Comparison of ENCODE assay signal across 12 mouse cellular contexts in the genomic region with DNA sequence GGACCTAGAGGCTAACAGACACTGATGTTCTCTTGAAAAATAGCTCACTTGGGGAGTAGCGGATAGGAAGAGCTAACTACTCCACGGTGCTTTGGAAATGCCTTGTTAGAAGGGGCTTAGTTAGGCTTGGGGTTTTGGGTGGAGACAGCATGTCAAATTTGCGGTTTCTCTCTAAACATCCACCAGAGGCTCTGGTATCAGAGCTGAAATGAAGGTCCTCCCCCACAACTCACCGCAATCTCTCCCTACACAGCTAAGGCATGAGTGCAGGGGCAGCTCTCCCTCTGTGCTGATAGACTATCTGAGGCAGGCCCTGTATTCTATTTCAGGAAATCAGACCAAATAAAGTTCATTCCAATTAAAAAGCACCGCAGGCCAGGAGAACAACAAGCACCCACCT.
DNase-seq lines count a peak whose midpoint lies in the region; ATAC-seq and TF ChIP-seq lines count a peak whose summit lies in the region.
"Had no signal": no experiment of that assay in that cellular context is flagged by ENCODE, and none has a peak within 500 bp of the region (broad histone marks: within the 10 kb centered on the region; RNA-seq: fewer than 3 reads in every experiment).

No protein-coding gene starts in this region.

- intact Hi-C loops in heart, adult 2 months (cut with DNase I) = no loop called here

- TF ChIP-seq CTCF in heart, adult 2 months (IDR thresholded peaks at IDR 0.05) = no peak

- H3K4me3 ChIP-seq in heart, embryonic 13.5 days = 0 out of 2 replicates have a peak overlapping the region, but pooled peaks have one; percentile 0
- no peak overlapping the region for H3K4me3 ChIP-seq in heart, adult 2 months
- no peak overlapping the region for H3K4me3 ChIP-seq in embryonic facial prominence, embryonic 15.5 days (replicated peaks)
- H3K4me3 ChIP-seq: megakaryocyte, embryonic 14.5 days had no signal

- no peak for TF ChIP-seq EP300 in heart, adult 2 months (IDR thresholded peaks at IDR 0.05; ENCODE audit: insufficient read depth, low read depth, low read length)

- no peak for ATAC-seq in heart, embryonic 13.5 days (ENCODE audit: extremely low read depth, insufficient number of reproducible peaks, low FRiP score, low TSS enrichment)
- ATAC-seq in embryonic facial prominence, embryonic 15.5 days (ENCODE audit: insufficient number of reproducible peaks, low FRiP score, low TSS enrichment, low read depth) = peak; percentile 77
- ATAC-seq: liver, postnatal 0 days had no signal

- no peaks in the 10 kb centered on the region for H3K36me3 ChIP-seq in heart, embryonic 13.5 days
- no peaks in the 10 kb centered on the region for H3K36me3 ChIP-seq in heart, adult 2 months (ENCODE audit: control insufficient read depth, insufficient read depth, low read length)
- no peaks in the 10 kb centered on the region for H3K36me3 ChIP-seq in embryonic facial prominence, embryonic 15.5 days

- peak overlapping the region; percentile 38; the same call in 1 of the 2 replicates for H3K9ac ChIP-seq in heart, embryonic 13.5 days
- no peak overlapping the region for H3K9ac ChIP-seq in heart, adult 2 months (ENCODE audit: low read depth, low read length)
- H3K9ac ChIP-seq in embryonic facial prominence, embryonic 15.5 days = no peak overlapping the region
- H3K9ac ChIP-seq: liver, postnatal 0 days had no signal

- no peak for DNase-seq in heart, adult 2 months
- peak; percentile 17 for DNase-seq in thymus, postnatal 0 days (ENCODE audit: low spot score)
- no peak for DNase-seq in thymus, adult 18-20 months
- DNase-seq in urinary bladder, postnatal 25 days (ENCODE audit: low spot score) = no peak
- DNase-seq in left cerebral cortex, adult 18-20 months (ENCODE audit: low spot score in 2 of 2) = no peak
- no peak for DNase-seq in natural killer cell, adult 2 months (ENCODE audit: low spot score in 2 of 2)
- DNase-seq: gastrocnemius, postnatal 36 days; liver, postnatal 0 days; spleen, adult 18-20 months had no signal

- peaks cover 78% of the 10 kb centered on the region for H3K27me3 ChIP-seq in heart, embryonic 13.5 days (replicated peaks)
- no peaks in the 10 kb centered on the region for H3K27me3 ChIP-seq in heart, adult 2 months (ENCODE audit: control insufficient read depth, insufficient read depth, low read length)
- 0 out of 2 replicates have a peak, but pooled peaks cover 19% of the 10 kb centered on the region for H3K27me3 ChIP-seq in embryonic facial prominence, embryonic 15.5 days

- TF ChIP-seq POLR2A in heart, adult 2 months (IDR thresholded peaks at IDR 0.05; ENCODE audit: insufficient read depth, low read depth, low read length) = no peak

- H3K4me2 ChIP-seq in heart, embryonic 13.5 days = peak overlapping the region; percentile 42
- H3K4me2 ChIP-seq in embryonic facial prominence, embryonic 15.5 days (replicated peaks) = peak overlapping the region; percentile 27

- H3K27ac ChIP-seq in heart, embryonic 13.5 days (replicated peaks) = no peak overlapping the region
- no peak overlapping the region for H3K27ac ChIP-seq in heart, adult 2 months
- H3K27ac ChIP-seq in embryonic facial prominence, embryonic 15.5 days (replicated peaks) = peak overlapping the region; percentile 71

- no peaks in the 10 kb centered on the region for H3K9me3 ChIP-seq in heart, embryonic 13.5 days
- H3K9me3 ChIP-seq in embryonic facial prominence, embryonic 15.5 days (replicated peaks) = no peaks in the 10 kb centered on the region
- H3K9me3 ChIP-seq: megakaryocyte, embryonic 14.5 days had no signal

- no peaks in the 10 kb centered on the region for H3K79me2 ChIP-seq in heart, adult 2 months (replicated peaks; ENCODE audit: control insufficient read depth, insufficient read depth, low read length)

- 14% methylated on average over 5 of the region's 5 CpGs for whole genome bisulfite sequencing in heart, embryonic 13.5 days
- WGBS in heart, adult 2 months = 47% methylated on average over 5 of the region's 5 CpGs
- WGBS in embryonic facial prominence, embryonic 15.5 days = 12% methylated on average over 5 of the region's 5 CpGs

- H3K4me1 ChIP-seq in heart, embryonic 13.5 days = peaks cover 36% of the 10 kb centered on the region
- no peaks in the 10 kb centered on the region for H3K4me1 ChIP-seq in heart, adult 2 months (ENCODE audit: control insufficient read depth, insufficient read depth, low read length)
- peaks cover 26% of the 10 kb centered on the region for H3K4me1 ChIP-seq in embryonic facial prominence, embryonic 15.5 days
- H3K4me1 ChIP-seq: megakaryocyte, embryonic 14.5 days had no signal
